Mouse (Mus musculus) CD4-positive, CD25-positive, alpha-beta regulatory T cell, adult 2 months (primary cell): ENCODE measurements at regions not wholly inside any gene's neighbourhood (a gene's known extent, or its start where the extent isn't known, plus 50 kb on each side); places are given as distances from the start of the nearest gene placed in this dataset.

Experiments used
- DNase-seq: peaks from one replicate; pipeline ENCODE4 v3.0.0-alpha.2; 2012; ENCODE audit warnings: low read depth, low spot score

GRCm38 (mm10) chr5:43136142-43136541, 96.8 kb upstream of the Cpeb2 start:
- DNase-seq: no peak

GRCm38 (mm10) chr5:43137777-43138176, 95.2 kb upstream of the Cpeb2 start:
- DNase-seq: no peak

DNA sequence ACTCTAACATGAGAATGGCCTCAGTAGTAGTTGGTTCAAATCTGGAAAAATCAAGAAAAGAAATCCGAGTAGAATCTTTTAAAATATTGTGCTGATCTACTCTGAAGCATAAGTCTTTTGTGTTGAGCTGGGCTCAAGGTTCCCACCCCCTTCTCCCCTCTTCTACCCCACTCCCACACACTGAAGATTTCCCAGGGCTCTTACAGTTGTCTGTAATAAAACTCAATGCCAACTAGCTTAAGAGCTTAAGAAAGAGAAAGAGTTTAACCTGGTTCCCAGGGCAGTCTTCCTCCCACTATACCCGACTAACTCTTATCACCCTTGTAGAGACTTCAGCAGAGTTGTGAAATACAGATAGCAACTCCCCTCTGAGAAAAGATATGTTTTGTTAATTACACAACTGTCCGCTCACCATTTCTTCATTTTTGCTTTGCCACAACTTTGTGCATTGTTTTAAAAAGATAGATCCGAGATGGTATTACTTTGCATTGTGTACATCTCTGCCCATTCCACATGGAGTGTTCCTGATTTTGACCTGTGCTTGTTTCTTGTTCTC, 94.0 kb upstream of the Cpeb2 start:
- no peak for DNase-seq

DNA sequence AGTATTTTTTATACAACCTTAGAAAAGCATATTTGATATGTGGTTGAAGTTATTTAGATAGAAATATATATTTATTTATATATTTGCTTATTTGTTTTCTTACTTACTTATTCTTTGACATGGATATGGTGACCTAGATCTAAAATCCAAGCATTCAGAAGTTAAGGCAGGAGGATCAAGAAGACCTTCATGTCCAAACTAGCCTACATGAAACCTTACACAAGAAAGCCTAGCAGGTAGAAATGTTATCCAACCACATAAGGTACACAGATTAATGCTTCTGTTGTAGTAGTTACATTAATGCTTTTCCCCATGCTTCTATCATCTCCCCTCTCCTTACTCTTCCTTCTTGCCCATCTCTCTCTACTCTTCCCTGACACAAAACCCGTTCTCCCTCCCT, 93.2 kb upstream of the Cpeb2 start:
- no peak for DNase-seq

GRCm38 (mm10) chr5:43145939-43146338, 87.0 kb upstream of the Cpeb2 start:
- DNase-seq: no peak

DNA sequence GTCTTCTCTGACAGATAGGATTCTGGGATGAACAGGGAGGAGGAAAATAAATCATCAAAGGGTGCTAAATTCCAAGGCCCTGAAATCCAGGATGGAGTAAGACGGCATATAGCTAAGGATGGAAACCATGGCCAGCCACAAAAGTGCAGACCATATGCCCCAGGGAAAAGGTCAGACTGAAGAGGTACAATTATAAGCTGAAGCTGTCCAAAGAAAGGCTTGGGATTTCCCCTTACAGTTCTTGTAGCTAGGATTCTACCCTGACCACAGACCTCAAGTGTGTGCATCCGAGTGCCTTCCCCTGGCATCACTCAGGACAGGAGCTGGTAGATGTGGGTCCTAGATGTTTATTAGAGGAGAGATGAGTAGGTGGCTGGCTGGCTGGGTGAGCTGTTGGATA, 86.0 kb upstream of the Cpeb2 start:
- no peak for DNase-seq

DNA sequence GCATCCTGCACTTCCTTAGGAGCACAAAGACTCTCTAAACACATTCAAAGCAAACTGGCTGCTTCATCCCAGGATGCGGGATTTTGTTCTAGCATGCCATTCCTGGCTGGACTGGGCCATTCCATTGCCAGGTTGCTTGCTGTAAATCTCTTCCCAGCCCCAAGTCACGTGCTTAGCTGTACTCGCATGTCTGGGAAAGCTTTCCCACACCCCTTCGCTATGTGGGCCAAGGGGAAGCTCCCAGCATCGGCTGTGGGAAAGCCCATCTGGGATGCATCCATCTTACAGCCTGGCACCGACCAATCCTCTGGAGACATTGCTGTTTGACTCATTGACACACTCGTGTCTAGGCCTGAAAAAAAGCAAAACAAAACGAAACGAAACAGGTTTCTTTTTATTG, 84.5 kb upstream of the Cpeb2 start:
- DNase-seq: no peak

- DNase-seq: no peak
These were observed 83.4 kb upstream of the Cpeb2 start for GRCm38 (mm10) chr5:43149559-43149958.

- no peak for DNase-seq
These were observed 81.7 kb upstream of the Cpeb2 start for GRCm38 (mm10) chr5:43151099-43151774.

- DNase-seq: no peak
These were observed 80.8 kb upstream of the Cpeb2 start for GRCm38 (mm10) chr5:43152119-43152611.

DNA sequence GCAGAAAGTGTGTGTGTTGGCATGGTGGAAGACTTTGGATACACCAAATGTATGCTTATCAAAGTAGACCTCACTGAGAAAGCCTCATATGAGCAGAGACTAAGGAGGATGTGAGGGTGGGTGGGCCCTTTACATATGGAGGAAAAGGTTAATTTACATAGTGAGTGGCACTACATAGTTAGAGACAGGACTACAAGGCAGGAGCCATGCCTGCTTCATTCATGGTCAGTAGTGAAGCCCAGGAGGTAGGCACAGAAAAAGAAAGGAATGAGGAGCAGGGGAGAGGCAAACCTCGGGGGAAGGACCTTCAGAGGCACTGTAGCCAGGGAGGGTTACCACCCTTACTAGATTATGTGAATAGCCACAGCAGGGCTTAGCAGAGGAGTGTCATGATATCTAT, 80.1 kb upstream of the Cpeb2 start:
- no peak for DNase-seq

- DNase-seq: no peak
These were observed 76.2 kb upstream of the Cpeb2 start for GRCm38 (mm10) chr5:43156771-43157170.

DNA sequence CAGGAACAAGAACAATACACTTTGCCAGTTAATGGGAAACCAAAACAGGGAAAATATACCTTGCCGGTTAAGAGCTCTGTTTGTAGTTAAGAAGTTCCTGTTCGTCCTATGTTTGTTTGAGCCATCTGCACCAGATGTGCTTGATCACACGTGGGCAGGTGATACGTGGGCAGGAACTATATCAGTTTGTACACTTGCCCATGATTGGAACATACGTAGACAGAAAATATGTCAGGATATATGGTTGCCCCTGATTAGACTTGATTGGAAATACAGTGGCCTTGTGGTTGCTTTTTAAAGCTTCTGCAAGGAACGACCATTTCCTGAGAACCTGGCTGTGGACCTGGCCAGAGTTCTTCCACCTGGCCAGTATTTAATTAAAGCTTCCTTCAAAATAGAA, 72.8 kb upstream of the Cpeb2 start:
- DNase-seq: no peak

- no peak for DNase-seq
These were observed 51.5 kb upstream of the Cpeb2 start for GRCm38 (mm10) chr5:43181475-43181874.
